Mouse (Mus musculus) forebrain, embryonic 11.5 days (tissue): ENCODE data around the gene Rab6b. TPM values are rescaled to one million over a fixed set of nuclear protein-coding genes. Genes with fewer than 3 reads are reported as not detected.
A peak's percentile ranks its signal among the peaks of the same experiment; 100 is the strongest.

Experiments used
- ATAC-seq: fragments of 200-750 bp; cut with Nextera tagmentation; replicated peaks from 2 replicates; pipeline ENCODE4 v1.8.0; 2017; ENCODE audit warnings: moderate TSS enrichment; ENCODE audit not compliant: low FRiP score
- DNase-seq: peaks from one replicate; pipeline ENCODE4 v3.0.0-alpha.2; 2017; ENCODE audit warnings: low spot score
- H3K27ac ChIP-seq: fragments of 300-500 bp; sonication (generic); 2 replicates; pipeline ENCODE4 v1.5.1; 2014; ENCODE audit warnings: low read depth, low read length
- H3K27me3 ChIP-seq: fragments of 300-500 bp; sonication (generic); 2 replicates; pipeline ENCODE4 v1.6.1; 2014; ENCODE audit warnings: mild to moderate bottlenecking, low read length, mixed read lengths; ENCODE audit not compliant: control insufficient read depth, insufficient read depth
- H3K36me3 ChIP-seq: fragments of 300-500 bp; sonication (generic); 2 replicates; pipeline ENCODE4 v1.6.1; 2014; ENCODE audit warnings: mild to moderate bottlenecking, low read length, moderate library complexity, mixed read lengths; ENCODE audit not compliant: control insufficient read depth, insufficient read depth
- H3K4me1 ChIP-seq: fragments of 300-500 bp; sonication (generic); replicated peaks from 2 replicates; pipeline ENCODE4 v1.6.1; 2014; ENCODE audit warnings: low read length, mixed read lengths; ENCODE audit not compliant: control insufficient read depth, insufficient read depth
- H3K4me2 ChIP-seq: fragments of 300-500 bp; sonication (generic); 2 replicates; pipeline ENCODE4 v1.6.1; 2014; ENCODE audit warnings: low read depth, mild to moderate bottlenecking, low read length, moderate library complexity, mixed read lengths; ENCODE audit not compliant: severe bottlenecking
- H3K4me3 ChIP-seq: fragments of 300-500 bp; sonication (generic); 2 replicates; pipeline ENCODE4 v1.5.1; 2014; ENCODE audit warnings: low read depth, low read length
- H3K9ac ChIP-seq: fragments of 300-500 bp; sonication (generic); 2 replicates; pipeline ENCODE4 v1.6.1; 2014; ENCODE audit warnings: low read length
- H3K9me3 ChIP-seq: fragments of 300-500 bp; sonication (generic); 2 replicates; pipeline ENCODE4 v1.6.1; 2016; ENCODE audit warnings: low read length, mixed read lengths; ENCODE audit not compliant: control insufficient read depth
- WGBS: fragments of 180-500 bp; shearing (Covaris S2); extraction: QIAGEN DNeasy Blood & Tissue Kit; methylation state at CpG from one replicate; pipeline ENCODE4 v1.1.7; 2014; 5-methylcytosine and 5-hydroxymethylcytosine counted together
- polyA plus RNA-seq: library from polyadenylated mRNA; unstranded; fragments of >200 nt; fragmentation: Nextera tagmentation; extraction: Ambion mirVana; gene quantifications from 2 replicates; pipeline ENCODE4 v1.2.1, GENCODE M21; 2014

Gene Rab6b
- polyA plus RNA-seq, 1 experiment from 2014 or later = 12.5 TPM

DNA sequence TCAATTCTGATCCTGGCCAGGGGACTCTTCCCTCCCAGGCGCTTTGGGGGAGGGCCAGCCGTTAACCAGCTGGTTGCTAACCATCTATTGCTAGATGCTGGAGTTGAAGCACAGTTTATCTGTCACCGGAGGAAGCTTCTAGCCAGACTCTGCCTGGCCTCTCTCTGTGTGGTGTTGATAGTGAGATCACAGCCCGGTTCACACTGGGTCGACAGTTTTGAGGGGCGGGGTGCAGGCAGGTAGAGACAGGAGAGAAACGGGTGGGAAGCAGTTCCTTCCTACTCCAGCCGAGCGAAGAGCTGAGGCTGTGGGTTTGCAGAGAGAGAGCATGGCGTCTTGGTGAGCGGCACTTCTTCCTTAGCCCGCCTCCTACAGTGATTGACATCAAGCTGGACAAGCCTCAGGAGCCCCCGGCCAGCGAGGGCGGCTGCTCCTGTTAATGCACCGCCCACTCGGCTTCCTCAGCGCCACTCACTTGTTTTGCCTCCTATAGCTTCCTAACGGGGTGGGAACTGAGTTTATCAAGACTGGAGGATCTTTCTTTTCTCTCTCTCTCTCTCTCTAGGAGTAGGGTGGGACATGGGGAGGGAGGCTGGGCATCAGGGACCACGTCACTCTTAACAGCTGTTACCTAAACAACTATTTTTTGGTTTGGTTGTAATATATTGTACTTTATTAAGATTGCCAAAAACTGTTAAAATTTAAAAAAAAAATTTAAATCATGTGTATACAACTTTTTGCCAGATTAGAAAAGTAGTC, 69.4 kb downstream of the Rab6b start:
- peak overlapping the region; percentile 68 for H3K9ac ChIP-seq
- H3K4me3 ChIP-seq = peak overlapping the region; percentile 26
- no peaks in the 10 kb centered on the region for H3K27me3 ChIP-seq
- 4% methylated on average over 20 of the region's 20 CpGs for WGBS
- H3K4me1 ChIP-seq = peaks cover 3% of the 10 kb centered on the region; the same call in 1 of the 2 replicates
- ATAC-seq (peak; percentile 92), DNase-seq (peak; percentile 88)
- no peaks in the 10 kb centered on the region for H3K36me3 ChIP-seq
- H3K4me2 ChIP-seq = peak overlapping the region; percentile 58
- no peak overlapping the region for H3K27ac ChIP-seq
- H3K9me3 ChIP-seq = no peaks in the 10 kb centered on the region

DNA sequence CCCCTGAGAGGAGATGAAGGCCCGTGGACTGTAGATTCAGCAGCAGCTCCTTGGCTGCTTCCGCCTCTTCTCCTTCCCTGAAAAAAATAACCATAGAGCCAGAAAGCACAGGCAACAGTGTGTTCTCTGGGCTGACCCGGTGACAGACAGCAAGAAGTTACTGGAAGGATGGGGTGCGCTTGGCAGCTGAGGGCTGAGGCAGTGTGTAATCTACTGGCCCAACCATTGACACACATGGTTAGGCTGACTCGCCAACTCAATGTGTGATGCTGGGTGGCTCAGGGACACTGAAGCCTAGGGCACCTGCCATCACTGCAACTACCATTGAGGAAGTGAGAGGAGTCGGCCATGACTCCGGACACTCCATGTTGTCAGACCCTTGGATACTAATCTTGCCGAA, 70.3 kb downstream of the Rab6b start:
- Histone ChIP-seq H3K9ac (no peak overlapping the region), H3K36me3 (no peaks in the 10 kb centered on the region), H3K27ac (no peak overlapping the region), H3K4me3 (no peak overlapping the region), H3K4me1 (peaks cover 3% of the 10 kb centered on the region; the same call in 1 of the 2 replicates), H3K27me3 (no peaks in the 10 kb centered on the region), H3K4me2 (no peak overlapping the region), H3K9me3 (no peaks in the 10 kb centered on the region)
- DNase-seq = no peak
- no peak for ATAC-seq
- WGBS = 92% methylated on average over 8 of the region's 8 CpGs

DNA sequence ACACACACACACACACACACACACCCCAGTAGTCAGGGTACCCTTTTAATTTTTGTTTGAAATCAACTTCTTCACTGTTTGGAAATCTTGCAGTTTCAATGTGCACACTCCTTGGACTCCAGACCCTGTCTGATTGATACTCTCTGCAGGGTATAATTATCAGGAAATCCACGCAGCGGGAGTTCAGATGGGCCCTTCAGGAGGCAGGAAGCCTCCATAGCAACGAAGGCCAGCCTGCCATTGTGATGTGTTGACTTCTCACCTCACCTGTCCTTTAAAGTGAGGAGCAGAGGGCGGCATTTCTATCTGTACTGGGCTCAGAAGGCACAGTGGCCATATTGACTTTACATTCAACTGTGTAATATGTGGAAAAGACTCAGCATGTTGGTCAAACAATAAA, 73.3 kb downstream of the Rab6b start:
- DNase-seq = no peak
- H3K36me3 ChIP-seq = peaks cover 4% of the 10 kb centered on the region; the same call in 1 of the 2 replicates

DNA sequence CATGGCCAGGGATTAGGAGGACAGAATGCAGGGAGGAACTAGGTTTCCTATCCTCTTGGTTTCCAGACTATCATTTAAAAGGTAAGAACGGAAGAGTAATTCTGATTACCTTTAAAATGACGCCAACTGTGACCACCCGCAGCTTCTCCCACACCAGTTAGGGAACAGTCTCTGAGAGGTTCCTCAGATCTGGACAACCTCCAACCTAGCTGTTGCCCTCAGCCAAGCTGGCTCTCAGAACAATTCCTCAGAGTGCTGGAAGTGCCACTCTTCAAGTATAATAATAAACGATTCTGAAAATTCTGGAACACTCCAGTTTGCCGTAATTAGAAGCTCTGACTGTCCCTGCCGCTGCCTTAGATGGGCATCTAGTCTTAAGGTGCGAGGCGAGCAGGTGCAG, 74.4 kb downstream of the Rab6b start:
- H3K27me3 ChIP-seq = no peaks in the 10 kb centered on the region
- no peaks in the 10 kb centered on the region; the same call in 1 of the 2 replicates for H3K4me1 ChIP-seq
- H3K9me3 ChIP-seq = no peaks in the 10 kb centered on the region
- H3K36me3 ChIP-seq = peaks cover 4% of the 10 kb centered on the region; the same call in 1 of the 2 replicates
- WGBS = 94% methylated on average over 8 of the region's 8 CpGs
- DNase-seq (no peak), ATAC-seq (no peak)
- H3K9ac ChIP-seq = no peak overlapping the region
- no peak overlapping the region for H3K4me2 ChIP-seq
- H3K27ac ChIP-seq = no peak overlapping the region
- no peak overlapping the region for H3K4me3 ChIP-seq

More for the DNA sequence above, 73.3 kb downstream of the Rab6b start:
- Histone ChIP-seq H3K27me3 (no peaks in the 10 kb centered on the region), H3K4me2 (no peak overlapping the region), H3K27ac (no peak overlapping the region), H3K4me1 (peaks cover 3% of the 10 kb centered on the region; the same call in 1 of the 2 replicates), H3K9ac (no peak overlapping the region), H3K4me3 (no peak overlapping the region), H3K9me3 (no peaks in the 10 kb centered on the region)
- WGBS = 67% methylated on average over 4 of the region's 4 CpGs
- no peak for ATAC-seq

DNA sequence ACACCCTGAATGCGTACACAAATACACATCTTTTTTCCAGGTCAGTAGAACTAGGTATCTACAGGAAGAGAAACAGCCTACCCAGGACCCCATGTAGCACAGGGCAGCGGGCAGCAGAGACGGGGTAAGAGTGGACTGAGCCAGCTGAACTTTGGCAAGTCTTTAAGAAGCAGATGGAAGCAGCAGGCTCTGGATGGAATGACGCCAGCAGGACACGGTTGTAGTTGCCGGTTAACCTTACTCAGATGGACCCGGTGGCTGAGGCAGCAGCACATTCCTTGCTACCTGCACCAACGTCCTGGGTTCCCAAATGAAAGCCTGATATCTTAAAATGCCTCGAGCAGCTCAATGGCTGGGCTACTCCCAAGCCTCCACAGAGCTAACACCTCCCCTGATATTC, 75.2 kb downstream of the Rab6b start:
- ATAC-seq = no peak
- H3K9me3 ChIP-seq = no peaks in the 10 kb centered on the region
- H3K36me3 ChIP-seq = peaks cover 4% of the 10 kb centered on the region; the same call in 1 of the 2 replicates
- DNase-seq = no peak
- no peak overlapping the region for H3K4me3 ChIP-seq
- H3K4me1 ChIP-seq = no peaks in the 10 kb centered on the region
- H3K27me3 ChIP-seq = no peaks in the 10 kb centered on the region
- WGBS = 86% methylated on average over 9 of the region's 9 CpGs
- H3K9ac ChIP-seq = no peak overlapping the region
- H3K27ac ChIP-seq = no peak overlapping the region
- no peak overlapping the region for H3K4me2 ChIP-seq

DNA sequence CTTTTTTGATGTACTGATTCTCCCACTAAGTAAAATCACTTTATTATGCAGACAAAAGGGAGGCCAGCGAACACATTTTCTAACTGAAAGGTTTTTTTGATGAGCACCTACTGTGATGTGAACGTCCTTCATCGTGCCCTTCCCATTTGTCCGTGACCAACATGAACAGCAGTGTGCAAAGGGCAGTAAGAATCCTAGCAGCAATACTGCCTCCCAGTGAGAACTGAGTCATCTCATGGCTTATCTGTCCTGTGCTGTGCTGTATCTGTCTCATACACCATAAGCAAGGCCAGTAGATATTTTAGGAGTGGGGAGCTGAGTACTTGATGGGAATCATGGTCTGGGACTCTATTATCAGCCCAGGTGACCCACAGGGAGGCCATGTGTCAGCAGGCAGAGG, 76.8 kb downstream of the Rab6b start:
- no peak for DNase-seq
- H3K9me3 ChIP-seq = no peaks in the 10 kb centered on the region
- no peak for ATAC-seq
- H3K27ac ChIP-seq = no peak overlapping the region
- H3K9ac ChIP-seq = no peak overlapping the region
- H3K4me2 ChIP-seq = no peak overlapping the region
- peaks cover 4% of the 10 kb centered on the region; the same call in 1 of the 2 replicates for H3K36me3 ChIP-seq
- H3K27me3 ChIP-seq = no peaks in the 10 kb centered on the region
- H3K4me3 ChIP-seq = no peak overlapping the region
- WGBS = 90% methylated on average over 4 of the region's 4 CpGs
- H3K4me1 ChIP-seq = no peaks in the 10 kb centered on the region

DNA sequence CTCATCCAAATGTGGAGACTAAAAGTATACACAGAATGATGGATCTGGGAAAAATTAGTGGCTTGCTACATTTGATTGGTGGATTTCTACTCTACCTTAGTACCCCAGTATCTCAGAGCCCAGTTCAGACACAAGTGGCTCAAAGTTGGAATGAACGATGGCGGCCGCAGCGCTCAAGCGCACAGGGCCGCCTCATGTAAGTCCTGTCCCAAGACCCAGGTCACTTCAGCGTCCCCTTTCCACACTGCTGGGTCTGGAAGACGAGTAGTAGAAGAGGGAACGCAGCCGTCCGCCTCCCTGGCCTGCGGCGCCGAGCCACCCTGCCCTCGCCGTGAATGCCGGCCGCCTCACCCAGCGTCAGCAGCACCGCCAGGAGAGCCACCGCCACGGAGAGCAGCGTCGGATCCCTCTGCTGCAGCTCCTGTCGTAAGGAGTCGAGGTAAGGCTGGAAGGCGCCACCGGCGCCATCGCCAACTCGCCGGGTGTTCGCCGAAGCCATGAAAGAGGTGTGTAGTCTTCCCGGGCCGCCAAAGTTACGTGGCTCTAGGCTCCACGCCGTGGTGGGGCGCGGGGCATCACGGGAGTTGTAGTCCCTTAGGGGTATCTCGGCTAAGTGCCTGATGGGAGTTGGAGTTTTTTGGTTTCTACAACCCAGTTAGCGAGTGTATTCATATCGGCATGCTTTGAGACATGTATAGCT, 90.1 kb downstream of the Rab6b start, which contains the start of gene Srprb:
Gene Srprb, minus strand, starts transcription at position 577 of the 700 bp plus-strand sequence.
- Histone ChIP-seq H3K27me3 (no peaks in the 10 kb centered on the region), H3K4me2 (peak within 1 kb of the TSS; percentile 62), H3K9me3 (no peaks in the 10 kb centered on the region), H3K27ac (peak within 1 kb of the TSS; percentile 65; the same call in 1 of the 2 replicates), H3K9ac (peak within 1 kb of the TSS; percentile 85), H3K4me1 (no peaks in the 10 kb centered on the region), H3K36me3 (peaks cover 8% of the 10 kb centered on the region; the same call in 1 of the 2 replicates), H3K4me3 (peak within 1 kb of the TSS; percentile 76)
- DNase-seq (peak; percentile 94), ATAC-seq (peak; percentile 98)
- under 1% methylated on average over 45 of the region's 45 CpGs for WGBS

DNA sequence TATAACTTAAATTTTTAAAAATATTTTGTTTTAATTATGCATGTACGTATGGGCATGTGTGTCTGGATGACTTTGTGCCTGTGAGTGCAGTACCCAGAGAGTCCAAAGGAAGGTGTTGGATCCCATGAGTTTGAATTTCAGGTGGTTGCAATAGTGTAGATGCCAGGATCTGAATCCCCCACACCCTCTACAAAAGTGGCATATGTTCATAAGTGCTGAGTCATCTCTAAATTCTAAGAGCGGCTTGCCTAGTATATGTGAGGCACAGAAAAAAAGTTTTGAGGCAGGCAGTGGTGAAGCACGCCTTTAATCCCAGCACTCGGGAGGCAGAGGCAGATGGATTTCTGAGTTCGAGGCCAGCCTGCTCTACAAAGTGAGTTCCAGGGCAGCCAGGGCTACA, 94.2 kb downstream of the Rab6b start:
- no peaks in the 10 kb centered on the region for H3K4me1 ChIP-seq
- H3K27me3 ChIP-seq = no peaks in the 10 kb centered on the region
- H3K27ac ChIP-seq = no peak overlapping the region
- 91% methylated on average over 5 of the region's 5 CpGs for WGBS
- no peak overlapping the region for H3K4me3 ChIP-seq
- no peak for DNase-seq
- no peaks in the 10 kb centered on the region for H3K36me3 ChIP-seq
- H3K4me2 ChIP-seq = no peak overlapping the region
- ATAC-seq = no peak
- no peak overlapping the region for H3K9ac ChIP-seq
- H3K9me3 ChIP-seq = no peaks in the 10 kb centered on the region
